Mouse (Mus musculus): ENCODE measurements at regions not wholly inside any gene's neighbourhood (a gene's known extent, or its start where the extent isn't known, plus 50 kb on each side); places are given as distances from the start of the nearest gene placed in this dataset.

GRCm38 (mm10) chr14:14643533-14643932 lies 58.5 kb upstream of the Slc4a7 start:
- Histone ChIP-seq H3K9ac (replicated peaks; ENCODE audit: low read depth, low read length) (no peak overlapping the region), H3K4me3 (replicated peaks; ENCODE audit: low read length) (no peak overlapping the region), H3K4me1 (replicated peaks; ENCODE audit: control insufficient read depth, insufficient read depth, low read length) (no peaks in the 10 kb centered on the region), H3K27me3 (replicated peaks; ENCODE audit: control insufficient read depth, insufficient read depth, low read length) (no peaks in the 10 kb centered on the region), H3K36me3 (ENCODE audit: control insufficient read depth, insufficient read depth) (no peaks in the 10 kb centered on the region), H3K27ac (ENCODE audit: low read length) (no peak overlapping the region), H3K4me2 (ENCODE audit: low read length) (no peak overlapping the region), H3K9me3 (ENCODE audit: control insufficient read depth, low read length) (no peaks in the 10 kb centered on the region)
- 92% methylated on average over 3 of the region's 3 CpGs for WGBS
- ATAC-seq = no peak

GRCm38 (mm10) chr14:14645084-14645483 lies 57.0 kb upstream of the Slc4a7 start:
- WGBS = 75% methylated on average over 3 of the region's 3 CpGs
- Histone ChIP-seq H3K4me1 (replicated peaks; ENCODE audit: control insufficient read depth, insufficient read depth, low read length) (no peaks in the 10 kb centered on the region), H3K9me3 (ENCODE audit: control insufficient read depth, low read length) (no peaks in the 10 kb centered on the region), H3K4me2 (ENCODE audit: low read length) (no peak overlapping the region), H3K27me3 (replicated peaks; ENCODE audit: control insufficient read depth, insufficient read depth, low read length) (no peaks in the 10 kb centered on the region), H3K36me3 (ENCODE audit: control insufficient read depth, insufficient read depth) (no peaks in the 10 kb centered on the region), H3K4me3 (replicated peaks; ENCODE audit: low read length) (no peak overlapping the region), H3K27ac (ENCODE audit: low read length) (no peak overlapping the region), H3K9ac (replicated peaks; ENCODE audit: low read depth, low read length) (no peak overlapping the region)
- no peak for ATAC-seq

All from forebrain, embryonic 16.5 days (tissue).